Mouse (Mus musculus) G1E (cell line): Measurements from ENCODE around the gene Rcor2.

ENCODE experiments used
- CTCF ChIP-seq: IDR thresholded peaks from 2 replicates; pipeline ENCODE4 v1.5.1; 2012; ENCODE audit warnings: low read depth, low read length, inconsistent platforms, mixed read lengths
- GATA1 ChIP-seq: IDR thresholded peaks from 2 replicates; pipeline ENCODE4 v1.6.1; 2012; ENCODE audit warnings: borderline replicate concordance, low read length, inconsistent platforms, mixed read lengths

DNA sequence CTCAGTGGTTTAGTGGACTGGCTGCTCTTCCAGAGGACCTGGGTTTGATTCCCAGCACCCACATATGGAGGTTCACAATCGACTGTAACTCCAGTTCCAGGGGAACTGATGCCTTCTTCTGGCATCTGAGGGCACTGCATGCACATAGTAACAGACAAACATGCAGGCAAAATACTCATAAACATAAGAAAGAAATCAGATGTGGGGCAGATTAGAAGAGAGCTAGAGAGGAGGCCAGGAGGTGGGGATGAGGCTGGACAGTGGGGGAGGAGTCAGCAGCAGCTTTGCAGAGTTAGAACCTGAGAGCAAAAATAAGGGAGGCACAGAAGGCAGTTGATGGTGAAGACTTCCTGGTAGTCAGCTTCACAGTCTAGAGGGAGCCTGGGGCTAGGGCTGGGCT, 4.5 kb upstream of the Rcor2 start:
- TF ChIP-seq CTCF (no peak), GATA1 (no peak)
